Mouse (Mus musculus): ENCODE data around the gene Otop2.
A peak's percentile ranks its signal among the peaks of the same experiment; 100 is the strongest.

Gene Otop2

DNA sequence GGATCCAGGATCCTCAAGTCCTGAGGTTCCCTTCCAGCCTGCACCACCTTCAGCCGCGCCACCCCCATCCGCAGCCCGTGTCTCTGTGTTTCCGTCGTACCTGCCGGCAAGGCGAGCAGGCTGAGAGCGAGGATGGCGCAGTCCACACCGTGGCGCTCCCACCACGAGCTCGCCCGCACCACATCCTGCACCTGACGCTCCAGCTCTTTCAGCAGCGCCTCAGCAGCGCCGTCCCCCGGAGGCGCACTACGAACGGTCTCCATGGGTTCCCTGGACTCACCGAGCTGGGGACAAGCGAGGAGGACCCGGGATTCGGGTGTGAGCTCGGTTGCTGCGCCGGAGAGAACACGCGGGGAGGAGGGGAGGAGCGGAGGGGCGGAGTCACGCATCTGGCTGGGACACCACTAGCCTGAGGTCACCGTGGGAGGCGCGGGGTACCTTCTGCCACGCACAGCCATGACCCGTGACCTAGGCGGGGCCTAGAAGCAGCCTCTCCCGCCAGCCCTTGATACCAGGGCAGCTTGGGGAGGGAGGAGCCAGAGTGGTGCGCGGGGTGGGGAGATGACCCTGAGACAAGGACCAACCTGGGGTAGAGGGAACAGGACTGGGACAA is 9.6 kb upstream of the Otop2 start, which contains the start of gene Fads6:
Gene Fads6 (minus strand): TSS at position 450 of the 613 bp plus-strand sequence.
- DNase-seq (ENCODE audit: low read depth, low spot score), result peak; percentile 43

GRCm38 (mm10) chr11:115298160-115298559 is 8.8 kb upstream of the Otop2 start:
- DNase-seq (ENCODE audit: low read depth, low spot score), result no peak

DNA sequence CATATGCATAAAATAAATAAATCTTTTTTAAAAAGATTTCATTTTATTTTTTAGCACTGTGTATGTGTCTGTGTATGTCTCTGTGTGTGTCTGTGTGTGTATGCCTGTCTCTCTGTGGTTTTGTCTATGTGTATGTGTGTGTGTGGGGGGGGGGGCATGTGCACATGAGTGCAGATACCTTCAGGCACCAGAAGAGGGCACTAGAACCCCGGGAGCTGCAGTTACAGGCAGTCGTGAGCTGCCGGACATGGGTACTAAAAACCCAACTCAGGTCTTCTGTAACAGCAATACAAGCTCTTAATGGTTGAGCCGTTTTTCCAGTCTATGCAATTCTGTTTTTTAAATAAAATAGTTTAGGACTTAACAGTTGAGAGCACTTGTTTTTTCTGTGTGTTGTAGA is 6.2 kb upstream of the Otop2 start:
- no peak for DNase-seq (ENCODE audit: low read depth, low spot score)

DNA sequence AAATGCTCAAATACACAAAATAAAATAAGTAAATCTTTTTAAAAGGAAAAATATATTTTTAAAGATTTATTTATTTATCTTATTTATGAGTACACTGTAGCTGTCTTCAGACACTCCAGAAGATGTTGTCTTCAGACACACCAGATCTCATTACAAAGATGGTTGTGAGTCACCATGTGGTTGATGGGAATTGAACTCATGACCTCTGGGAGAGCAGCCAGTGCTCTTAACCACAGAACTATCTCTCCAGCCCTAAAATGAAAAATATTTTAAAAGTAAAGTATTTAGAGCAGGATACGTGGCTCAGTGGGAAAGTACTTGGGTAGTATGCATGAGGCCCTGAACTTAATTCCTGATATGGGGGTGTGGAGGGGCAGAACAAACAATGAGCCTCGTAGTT is 5.6 kb upstream of the Otop2 start:
- DNase-seq (ENCODE audit: low read depth, low spot score), result no peak

GRCm38 (mm10) chr11:115303167-115303566 is 3.8 kb upstream of the Otop2 start:
- no peak for DNase-seq (ENCODE audit: low read depth, low spot score)

DNA sequence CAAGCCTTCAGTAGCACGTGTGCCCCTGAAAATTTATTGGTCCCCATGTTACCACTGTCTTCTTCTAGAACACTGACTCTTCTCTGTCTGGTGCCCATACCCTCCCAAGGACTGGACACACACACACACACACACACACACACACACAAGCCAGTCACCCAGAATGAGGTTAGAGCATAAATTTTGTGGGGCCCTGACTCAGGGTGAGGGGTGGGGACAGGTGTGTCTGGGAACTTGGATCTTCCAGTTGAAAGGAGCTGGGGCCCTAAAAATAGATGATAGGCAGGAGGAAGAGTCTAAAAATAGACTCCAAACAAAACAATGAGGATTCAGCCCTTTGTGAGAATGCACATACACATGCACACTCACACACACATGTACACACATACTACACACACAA is 1.8 kb downstream of the Otop2 start:
- no peak for DNase-seq (ENCODE audit: low read depth, low spot score)

GRCm38 (mm10) chr11:115314249-115314648 is 7.3 kb downstream of the Otop2 start:
- no peak for DNase-seq (ENCODE audit: low read depth, low spot score)

DNA sequence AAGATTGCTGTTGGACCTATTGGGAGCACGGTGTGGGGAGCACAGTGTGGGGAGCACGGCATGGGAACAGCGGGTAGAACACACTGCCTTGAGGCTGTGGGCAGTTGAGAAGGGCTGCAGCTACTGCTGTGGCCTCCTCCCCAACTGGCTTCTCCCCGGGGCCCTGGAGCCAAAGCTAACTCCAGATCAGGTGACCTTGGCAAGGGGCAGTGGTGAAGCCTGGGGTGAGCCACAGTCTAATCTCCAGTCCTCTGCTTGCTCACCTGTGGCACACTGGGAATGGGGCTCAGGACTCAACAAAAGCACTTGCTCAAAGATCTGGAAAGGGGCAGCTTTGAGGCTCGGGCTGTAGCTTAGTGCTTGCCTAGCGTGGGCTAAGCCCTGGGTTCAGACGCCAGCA is 10.2 kb downstream of the Otop2 start:
- no peak for DNase-seq (ENCODE audit: low read depth, low spot score)

DNA sequence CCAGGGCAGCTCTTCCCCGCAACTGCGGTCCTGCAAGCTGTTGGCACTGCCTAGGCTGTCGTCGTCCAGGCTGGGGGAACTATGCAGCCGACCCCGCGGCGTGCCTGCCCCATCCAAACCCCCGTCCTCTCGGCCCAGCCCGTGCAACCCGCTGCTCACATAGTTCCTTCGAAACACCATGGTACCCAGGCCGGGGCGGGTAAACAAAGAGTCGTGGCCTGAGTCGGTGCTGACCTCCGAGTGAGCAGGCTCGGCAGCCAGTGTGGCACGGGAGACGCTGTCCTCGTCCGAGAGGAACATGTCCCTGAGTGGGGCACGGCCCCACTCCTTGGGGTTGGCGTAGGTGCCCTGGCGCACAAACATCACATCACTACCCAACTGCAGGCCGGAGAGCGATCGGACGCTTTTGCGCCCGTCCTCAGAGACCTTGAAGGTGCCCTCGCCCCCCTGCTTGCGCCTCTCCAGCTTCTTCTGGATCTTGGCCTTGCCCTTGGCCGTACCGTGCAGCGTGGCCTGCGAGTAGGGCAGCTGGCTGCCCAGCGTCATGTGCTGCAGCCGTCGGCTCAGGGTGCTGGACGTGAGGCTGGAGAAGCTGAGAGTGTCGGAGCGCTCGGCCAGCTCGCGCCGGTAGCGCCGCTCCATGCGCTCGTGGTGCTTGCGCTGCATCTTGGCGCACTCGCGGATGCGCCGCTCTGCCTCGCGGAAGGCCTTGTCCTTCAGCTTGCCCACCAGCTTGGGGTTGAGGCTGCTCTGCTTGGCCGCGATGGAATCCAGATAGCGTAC is 11.5 kb downstream of the Otop2 start:
- no peak for DNase-seq (ENCODE audit: low read depth, low spot score)

DNA sequence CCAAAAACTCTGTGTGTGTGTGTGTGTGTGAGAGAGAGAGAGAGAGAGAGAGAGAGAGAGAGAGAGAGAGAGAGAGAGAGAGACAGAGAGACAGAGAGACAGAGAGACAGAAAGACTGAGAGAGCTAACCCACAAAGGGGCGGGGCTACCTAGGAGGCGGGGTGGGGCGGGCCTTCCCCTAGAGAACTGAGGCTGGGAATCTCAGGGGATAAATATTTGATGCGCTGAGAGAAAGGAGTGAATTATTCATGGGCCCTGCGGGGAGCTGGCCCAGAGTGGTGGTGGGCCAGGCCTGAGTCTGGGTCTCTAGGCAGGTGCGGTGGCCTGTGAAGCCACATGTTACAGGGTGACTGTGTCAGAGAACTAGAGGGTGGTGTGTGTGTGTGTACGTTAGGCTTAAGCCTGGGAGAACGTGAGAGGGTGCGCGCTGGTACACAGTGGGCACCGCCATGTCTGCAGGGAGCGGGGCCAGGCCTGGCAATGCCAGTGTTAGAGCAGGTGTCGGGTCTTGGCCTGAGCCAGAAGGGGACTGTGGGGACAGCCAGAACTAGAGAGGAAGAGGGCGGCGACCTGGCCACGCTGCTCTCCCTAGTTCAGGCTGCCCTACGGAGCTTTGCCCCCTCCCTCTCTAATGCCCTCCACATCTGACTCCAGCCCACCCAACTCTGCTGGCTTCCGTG is 12.9 kb downstream of the Otop2 start:
- no peak for DNase-seq (ENCODE audit: low read depth, low spot score)

- peak; percentile 62 for DNase-seq (ENCODE audit: low read depth, low spot score)
Measured at GRCm38 (mm10) chr11:115321906-115322693, 15.1 kb downstream of the Otop2 start, which contains the start of gene Ush1g. Ush1g (minus strand) TSS chr11:115322041.

DNA sequence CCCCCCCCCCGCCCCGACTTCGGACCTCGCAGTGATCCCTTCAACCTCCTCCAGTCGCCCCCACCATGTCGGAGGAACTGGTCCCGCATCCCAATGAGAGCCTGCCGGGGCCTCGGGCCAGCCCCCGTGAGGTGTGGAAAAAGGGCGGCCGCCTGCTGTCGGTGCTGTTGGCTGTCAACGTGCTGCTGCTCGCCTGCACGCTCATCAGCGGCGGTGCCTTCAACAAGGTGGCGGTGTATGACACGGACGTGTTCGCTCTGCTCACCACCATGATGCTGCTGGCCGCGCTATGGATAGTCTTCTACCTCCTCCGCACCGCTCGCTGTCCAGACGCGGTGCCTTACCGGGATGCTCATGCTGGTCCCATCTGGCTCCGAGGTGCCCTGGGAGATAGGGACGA is 16.4 kb downstream of the Otop2 start:
- no peak for DNase-seq (ENCODE audit: low read depth, low spot score)

- no peak for DNase-seq (ENCODE audit: low read depth, low spot score)
Measured at GRCm38 (mm10) chr11:115326730-115327129, 19.8 kb downstream of the Otop2 start.

DNA sequence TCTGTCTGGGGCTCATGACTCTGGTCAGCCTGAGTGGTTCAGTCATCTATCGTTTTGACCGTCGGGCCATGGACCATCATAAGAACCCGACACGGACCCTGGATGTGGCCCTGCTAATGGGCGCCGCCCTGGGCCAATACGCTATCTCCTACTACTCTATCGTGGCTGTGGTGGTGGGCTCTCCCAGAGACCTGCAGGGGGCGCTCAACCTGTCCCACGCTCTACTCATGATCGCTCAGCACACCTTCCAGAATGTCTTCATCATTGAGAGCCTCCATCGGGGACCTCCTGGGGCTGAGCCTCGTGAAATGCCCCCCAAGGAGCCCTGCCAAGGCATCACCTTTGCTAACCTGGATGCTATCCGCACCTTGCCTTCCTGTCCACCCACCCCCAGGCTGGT is 22.4 kb downstream of the Otop2 start:
- DNase-seq (ENCODE audit: low read depth, low spot score), result no peak

DNA sequence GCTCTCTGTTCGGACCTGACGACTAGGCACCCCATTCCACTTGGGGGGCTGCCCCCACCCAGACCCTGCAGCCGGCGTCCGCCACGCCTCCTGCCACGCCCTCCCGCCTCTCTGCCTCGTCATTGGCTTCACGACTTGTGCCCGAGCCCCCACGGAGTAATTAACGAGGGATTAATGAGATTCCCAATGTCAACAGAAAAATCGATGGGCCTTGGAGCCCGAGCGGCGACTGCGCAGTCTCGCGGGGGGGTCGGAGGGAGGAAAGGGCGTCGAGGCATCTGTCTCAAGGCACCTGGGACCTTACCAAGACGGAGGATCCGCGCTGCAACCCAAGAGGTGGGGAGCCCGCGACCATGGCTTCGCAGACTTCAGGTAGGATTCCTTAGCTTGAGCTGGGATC is 27.6 kb downstream of the Otop2 start, which contains the start of gene Otop3:
Gene Otop3 (plus strand): TSS at position 201 of the 400 bp plus-strand sequence.
- DNase-seq (ENCODE audit: low read depth, low spot score), result no peak

DNA sequence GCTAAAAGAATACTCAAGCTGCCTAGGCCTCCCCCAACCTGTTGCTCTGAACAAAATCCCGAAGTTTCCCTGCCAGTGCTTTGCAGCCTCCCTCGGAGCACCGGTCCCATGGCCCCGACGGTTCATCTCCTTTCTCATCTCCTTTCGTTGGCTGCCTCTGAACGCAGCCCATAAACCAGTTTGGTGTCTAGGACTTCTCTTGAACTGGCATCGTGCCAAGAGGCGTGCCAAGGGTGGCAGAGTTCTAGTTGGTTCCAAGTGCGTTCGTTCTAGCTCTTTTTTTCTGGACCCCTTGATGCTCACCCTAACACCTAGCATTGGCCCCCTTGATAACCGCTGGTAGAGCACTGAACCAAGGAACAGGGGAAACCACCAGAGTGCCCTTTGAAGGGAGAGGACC is 28.3 kb downstream of the Otop2 start:
- DNase-seq (ENCODE audit: low read depth, low spot score), result no peak

DNA sequence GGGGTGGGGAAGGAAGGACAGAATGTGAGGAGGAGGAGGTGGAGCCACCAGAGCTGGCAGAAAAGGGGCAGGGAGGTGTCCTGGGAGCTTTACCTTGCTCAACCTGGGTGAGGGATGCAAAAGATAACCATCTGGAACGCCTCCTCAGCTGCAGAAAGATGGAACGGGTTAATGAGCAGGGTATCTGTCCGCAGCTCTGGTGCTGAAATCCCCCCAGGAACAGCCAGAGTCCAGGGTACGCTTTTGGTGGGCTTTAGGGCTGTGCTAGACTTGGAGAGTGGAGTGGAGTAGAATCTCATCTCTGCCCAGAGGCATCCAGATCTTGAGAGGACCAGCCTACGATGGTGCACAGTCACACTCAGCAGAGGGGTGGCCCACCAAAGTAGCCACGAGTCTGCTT is 29.2 kb downstream of the Otop2 start:
- no peak for DNase-seq (ENCODE audit: low read depth, low spot score)

DNA sequence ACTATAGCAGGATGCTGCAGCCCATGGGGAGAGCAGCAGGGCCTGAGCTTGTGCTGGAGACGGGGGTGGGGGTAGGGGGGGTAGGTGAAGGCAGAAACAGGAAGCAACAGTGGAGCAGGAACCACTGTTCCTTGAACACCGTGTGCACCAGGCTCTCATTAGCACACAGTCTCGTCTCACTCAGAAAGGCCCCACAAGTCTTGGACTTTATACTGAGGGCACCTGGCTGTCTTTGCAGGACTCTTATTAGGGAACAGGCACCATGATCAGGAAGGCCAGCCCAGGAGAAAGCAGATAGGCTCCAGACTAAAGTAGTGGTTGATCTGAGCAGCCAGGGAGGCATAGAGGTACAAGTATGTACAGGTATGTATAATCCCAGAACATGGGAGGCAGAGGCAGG is 30.4 kb downstream of the Otop2 start:
- DNase-seq (ENCODE audit: low read depth, low spot score), result no peak

- no peak for DNase-seq (ENCODE audit: low read depth, low spot score)
Measured at GRCm38 (mm10) chr11:115337826-115338225, 30.9 kb downstream of the Otop2 start.

DNA sequence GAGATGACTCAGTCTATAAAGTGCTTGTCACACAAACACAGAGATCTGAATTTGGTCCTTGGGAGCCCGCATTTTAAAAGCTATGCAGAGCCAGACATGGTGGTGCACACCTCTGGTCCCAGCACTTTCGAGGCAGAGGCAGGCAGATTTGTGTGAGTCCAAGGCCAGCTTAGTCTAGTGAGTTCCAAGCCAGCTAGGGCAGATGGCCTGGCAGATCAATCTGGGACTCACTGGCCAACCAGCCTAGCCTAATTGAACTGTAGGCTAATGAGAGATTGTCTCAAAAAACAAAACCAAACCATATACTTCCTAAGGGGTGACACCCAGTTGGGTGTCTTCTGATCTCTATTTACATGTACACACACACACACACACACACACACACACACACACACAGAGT is 34.3 kb downstream of the Otop2 start:
- no peak for DNase-seq (ENCODE audit: low read depth, low spot score)

DNA sequence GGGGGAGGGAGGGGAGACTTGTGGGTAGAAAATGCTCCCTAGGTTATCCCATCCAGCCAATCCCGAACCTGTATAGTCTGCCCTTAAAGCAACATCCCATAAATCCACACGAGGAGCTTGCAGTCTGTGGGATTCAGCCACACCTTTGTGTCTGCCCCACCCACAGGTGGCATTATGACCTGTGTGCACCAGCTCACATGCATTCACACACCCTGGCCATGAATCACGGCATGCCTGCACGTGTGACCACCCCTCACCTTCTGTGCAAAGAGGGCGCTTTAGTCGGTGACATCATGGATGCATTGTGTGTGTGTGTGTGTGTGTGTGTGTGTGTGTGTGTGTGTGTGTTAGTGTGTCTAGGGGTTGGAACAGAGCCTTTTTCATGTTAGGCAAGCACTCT is 34.9 kb downstream of the Otop2 start:
- DNase-seq (ENCODE audit: low read depth, low spot score), result no peak

DNA sequence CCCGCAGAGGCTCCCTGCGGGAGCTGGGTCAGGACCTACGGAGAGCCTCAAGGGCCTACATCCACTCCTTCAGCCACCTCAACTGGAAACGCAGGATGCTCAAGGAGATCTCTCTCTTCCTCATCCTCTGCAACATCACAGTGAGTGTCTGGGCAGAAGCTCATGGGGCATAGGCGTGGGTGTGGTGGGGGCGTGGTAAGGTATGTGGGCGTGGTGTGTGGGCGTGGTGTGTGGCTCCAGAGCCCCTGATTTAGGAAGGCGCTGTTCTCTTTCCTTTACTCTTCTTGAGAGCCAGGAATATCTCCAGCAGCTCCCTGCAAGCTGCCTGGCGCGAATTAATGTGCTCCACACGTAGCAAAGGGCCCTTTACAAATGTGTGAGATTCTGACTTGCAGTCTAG is 38.0 kb downstream of the Otop2 start:
- DNase-seq (ENCODE audit: low read depth, low spot score), result no peak

Measured in retina, postnatal 7 days (tissue).